Mouse (Mus musculus) R1 (cell line): ENCODE measurements around the gene 4933402J07Rik.

Experiments
- DNase-seq: peaks from one replicate; pipeline ENCODE4 v3.0.0-alpha.2; 2018; ENCODE audit warnings: low read depth, low spot score

Gene 4933402J07Rik

DNA sequence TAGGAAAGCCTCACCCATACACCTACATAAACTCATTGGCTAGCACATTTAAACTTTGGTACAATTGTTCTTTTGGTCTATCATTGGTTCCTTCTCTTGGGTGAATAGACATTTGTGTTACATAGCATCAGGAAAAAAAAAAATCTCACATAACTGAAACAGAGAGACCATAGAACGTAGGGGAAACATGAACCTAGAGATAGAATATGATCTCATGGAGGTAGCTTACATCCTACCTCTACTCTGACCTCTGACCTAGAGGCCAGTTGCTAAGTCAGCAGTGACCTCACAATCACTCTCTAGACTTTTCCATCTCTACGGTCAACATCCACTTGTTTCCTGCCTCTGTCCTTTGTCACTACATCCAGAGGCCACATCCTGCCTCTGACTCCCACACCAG lies at the start of gene 4933402J07Rik:
TSS of gene 4933402J07Rik (plus strand) at position 301 of the 400 bp plus-strand sequence.
- no peak for DNase-seq

DNA sequence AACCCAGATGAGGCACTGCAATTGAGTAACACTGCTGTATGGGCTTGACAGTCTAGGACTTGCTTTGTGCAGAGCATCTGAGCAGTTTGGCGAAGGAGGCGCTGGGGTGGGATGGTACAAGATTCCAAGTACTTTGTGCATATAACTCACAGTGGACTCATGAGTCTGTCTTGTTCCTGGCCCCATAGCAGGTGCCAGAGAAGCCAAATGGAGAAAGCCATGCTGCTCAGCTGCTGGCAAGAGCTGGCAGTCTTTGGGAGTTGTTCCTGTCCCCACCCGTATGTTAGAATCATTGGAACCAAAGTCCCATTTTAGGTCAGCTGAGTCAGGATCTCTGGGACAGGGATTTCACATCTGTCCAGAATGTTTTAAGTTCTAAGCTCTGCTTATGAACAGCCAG lies 46.5 kb upstream of the 4933402J07Rik start:
- DNase-seq, result no peak

DNA sequence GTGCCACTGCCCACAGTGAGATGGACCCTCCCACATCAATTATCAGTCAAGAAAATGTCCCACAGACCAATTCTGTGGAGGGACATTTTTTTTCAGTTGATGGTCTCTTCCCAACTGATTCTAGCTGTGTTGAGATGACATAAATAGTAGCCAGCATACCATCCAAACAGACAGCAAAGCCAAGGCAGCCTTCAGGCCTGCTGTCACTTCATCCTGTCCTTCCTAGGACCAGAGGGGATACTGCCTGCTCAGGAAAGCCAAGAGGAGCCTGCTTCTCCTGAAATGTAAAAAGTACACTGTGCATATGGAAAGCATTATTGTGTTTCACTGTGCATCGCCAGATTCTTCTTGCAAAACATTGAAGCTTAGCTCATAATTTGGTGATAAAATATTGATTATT lies 38.6 kb upstream of the 4933402J07Rik start:
- DNase-seq, result no peak

DNA sequence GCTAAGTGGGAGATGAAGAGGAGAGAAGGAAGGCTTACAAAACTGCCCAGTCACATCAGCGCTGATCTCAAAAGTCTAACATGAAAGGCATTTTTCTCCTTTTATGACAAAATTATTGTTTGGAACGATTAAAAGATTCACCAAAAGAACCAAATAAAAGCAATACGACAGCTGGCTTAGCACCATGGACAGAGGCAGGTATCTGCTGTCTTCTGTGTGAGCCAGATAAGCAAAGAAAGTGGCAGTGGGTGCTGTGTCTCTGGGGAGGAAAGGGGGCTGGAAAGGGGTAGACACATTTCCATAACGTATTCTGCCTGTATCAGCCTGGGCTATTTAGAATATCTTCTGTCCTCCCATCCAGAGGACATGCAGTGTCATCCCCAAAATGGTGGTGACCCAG lies 32.5 kb upstream of the 4933402J07Rik start:
- DNase-seq, result peak; percentile 31

DNA sequence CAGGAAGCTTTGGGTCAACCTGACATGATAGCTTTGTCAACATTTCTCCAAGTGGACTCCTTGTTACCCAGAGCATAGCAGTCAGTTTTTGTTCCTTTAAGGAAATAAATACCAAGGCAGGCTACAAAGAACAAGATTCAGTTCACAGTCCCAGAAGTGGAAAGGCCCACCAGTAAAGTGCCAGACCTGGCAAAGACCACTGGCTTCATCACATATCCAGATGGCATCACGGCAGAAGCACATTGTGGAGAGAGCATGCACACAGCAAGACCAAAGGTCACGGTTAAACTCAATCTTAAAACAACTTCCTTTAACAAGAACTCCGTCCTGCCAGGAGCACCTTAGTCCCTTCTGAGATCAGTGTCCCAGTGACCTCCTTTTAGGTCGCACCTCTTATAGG lies 30.2 kb upstream of the 4933402J07Rik start:
- no peak for DNase-seq

DNA sequence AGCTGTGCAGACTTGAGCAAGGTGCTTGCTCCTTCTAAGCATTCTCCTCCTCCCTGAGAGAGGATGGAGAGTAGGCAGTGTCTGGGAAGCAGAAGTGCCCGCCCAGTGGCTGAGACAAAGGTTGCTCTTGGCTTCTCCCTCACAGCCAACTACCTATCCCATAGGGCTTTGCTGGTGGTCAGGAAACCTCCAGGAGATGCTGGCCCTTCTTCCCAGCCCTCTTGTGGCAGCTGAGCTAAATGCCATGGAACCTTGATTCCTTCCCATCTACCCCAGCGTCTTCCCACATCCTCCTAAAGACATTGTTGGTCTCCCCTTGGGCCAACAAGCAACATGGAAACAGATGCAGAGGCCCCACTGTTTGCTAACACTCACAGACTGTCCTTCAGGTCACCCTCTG lies 28.8 kb upstream of the 4933402J07Rik start:
- DNase-seq, result peak; percentile 27

DNA sequence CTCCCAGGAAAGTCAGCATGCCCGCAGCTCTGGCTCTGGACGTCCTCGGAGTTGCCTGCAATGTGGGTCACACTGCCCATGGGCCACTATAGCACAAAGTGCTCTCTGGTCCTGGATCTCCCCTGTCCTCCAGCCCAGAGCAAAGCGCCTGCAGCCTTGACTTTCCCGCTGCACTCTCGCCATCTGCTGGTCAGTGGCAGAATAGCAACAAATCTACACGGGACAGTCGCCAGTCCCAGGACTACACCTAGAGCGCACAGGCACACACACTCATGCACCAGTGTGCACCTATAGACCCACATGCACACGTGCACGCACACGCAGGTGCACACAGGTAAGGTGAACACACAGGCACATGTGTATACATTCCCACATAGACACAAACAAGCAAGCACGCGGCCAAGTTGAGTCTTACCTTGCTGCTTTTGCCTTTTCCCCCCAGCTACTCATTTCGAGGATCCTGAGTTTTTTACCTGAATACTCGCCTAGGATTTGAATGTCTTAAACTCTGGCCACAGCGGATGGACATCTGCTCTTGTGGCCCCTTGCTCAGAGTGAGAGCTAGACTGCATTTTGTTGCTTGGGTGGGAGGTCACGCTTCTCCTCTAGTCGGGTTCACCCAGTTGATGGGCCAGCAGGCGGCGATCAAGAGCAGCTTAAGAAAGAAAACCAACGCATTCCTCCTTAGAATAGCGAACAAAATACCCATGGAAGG lies 26.9 kb upstream of the 4933402J07Rik start:
- peak; percentile 78 for DNase-seq

DNA sequence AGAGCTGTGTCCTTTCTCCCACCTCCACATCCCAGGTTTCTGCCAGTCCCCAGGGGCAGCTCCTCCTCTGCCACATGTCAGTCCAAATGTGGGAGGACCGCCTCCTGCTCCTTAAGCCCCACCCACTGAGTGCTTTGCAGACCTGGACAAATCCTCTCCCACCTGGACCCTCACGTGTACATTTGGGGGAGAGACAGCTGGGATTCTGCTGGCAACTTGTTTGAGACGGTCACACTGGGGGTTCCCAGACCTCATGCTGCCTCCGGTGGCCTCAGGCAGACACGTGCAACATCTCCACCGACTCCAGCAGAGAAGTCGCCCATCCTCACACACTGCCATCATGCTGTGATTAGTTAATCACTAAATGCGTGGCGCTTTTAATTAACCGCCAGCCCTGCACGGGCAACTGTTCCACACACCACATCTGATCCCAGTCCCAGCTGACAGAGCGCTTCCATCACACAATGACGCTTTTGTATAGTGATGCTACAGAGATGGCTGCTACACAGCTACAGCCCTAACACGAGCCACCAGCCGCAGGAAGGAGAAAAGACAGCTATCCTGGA lies 23.7 kb upstream of the 4933402J07Rik start:
- DNase-seq, result peak; percentile 71

DNA sequence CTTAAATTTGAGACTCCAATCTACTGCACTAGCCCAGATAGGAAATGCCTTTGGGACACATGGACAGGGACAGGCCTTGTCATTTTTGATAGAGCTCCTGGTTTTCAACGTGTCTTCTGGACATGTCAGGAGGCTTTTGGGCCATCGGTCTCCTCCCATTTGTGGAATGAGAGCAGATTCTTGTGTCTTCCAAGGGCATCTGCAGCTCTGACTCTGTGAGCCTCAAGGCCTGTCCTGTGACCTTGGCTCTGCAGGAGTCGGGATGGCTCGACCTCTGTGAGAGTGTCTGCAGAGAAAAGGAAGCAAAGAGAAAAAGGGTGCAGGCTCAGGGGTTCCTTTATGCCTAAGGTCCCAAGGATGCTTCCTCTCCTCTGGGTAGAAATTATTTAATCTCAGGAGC lies 13.8 kb upstream of the 4933402J07Rik start:
- DNase-seq, result peak; percentile 43

DNA sequence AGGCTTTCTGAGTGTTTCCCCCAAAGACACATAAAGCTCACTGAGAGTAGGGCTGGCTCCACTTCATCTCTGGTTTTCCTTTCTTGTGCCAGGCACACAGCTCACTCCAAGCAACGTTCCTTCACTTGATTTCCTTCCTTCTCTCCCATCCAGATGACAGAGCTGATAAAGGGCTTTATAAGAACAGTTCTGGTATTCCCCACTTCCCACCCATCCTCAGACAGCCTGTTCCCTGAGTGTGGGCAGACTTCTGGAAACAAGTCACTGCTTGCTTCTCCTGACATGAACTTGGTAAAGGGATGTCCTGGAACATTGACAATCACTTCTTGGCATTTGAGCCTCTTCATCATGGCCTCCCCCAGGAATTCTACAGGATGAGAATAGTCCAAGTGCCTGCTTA lies 10.9 kb upstream of the 4933402J07Rik start:
- no peak for DNase-seq

DNA sequence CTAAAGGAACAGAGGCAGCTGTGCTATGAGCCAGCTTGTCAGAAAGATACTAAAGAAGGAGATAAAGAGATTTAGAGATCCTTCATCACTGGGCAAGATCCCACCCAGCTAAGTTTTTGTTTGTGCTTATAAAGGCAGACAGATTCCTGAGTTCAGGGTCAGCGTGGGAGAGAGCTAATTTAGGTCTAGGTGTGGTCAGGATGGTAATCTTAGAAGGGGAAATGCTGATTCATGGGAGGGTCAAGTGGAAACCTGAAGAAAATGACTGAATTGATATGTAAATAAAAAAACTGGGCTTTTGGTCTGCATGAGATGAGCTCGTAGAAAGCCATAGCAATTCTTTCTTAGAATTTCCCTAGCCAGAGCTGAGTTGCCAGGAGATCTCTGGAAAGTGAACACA lies 2.9 kb upstream of the 4933402J07Rik start:
- peak; percentile 58 for DNase-seq

DNA sequence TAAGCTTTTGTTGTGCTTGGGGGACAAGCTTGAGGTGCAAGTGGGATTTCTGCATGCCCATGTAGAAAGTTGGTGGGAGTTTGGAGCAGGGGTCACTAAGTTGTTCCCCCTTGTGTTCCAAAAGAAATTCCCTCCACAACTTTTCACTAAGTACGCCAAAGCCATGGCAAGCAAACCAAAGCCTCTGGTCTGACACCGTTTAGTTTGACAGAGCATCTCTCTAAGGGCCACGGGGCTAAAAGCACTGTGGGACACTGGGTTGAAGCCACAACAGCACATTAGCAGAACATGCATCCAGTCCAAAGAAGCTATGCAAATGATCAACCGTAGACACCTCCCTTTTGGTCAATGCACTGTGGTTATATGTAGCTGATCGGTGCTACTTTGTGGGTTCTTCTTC lies 5.5 kb downstream of the 4933402J07Rik start:
- DNase-seq, result no peak

DNA sequence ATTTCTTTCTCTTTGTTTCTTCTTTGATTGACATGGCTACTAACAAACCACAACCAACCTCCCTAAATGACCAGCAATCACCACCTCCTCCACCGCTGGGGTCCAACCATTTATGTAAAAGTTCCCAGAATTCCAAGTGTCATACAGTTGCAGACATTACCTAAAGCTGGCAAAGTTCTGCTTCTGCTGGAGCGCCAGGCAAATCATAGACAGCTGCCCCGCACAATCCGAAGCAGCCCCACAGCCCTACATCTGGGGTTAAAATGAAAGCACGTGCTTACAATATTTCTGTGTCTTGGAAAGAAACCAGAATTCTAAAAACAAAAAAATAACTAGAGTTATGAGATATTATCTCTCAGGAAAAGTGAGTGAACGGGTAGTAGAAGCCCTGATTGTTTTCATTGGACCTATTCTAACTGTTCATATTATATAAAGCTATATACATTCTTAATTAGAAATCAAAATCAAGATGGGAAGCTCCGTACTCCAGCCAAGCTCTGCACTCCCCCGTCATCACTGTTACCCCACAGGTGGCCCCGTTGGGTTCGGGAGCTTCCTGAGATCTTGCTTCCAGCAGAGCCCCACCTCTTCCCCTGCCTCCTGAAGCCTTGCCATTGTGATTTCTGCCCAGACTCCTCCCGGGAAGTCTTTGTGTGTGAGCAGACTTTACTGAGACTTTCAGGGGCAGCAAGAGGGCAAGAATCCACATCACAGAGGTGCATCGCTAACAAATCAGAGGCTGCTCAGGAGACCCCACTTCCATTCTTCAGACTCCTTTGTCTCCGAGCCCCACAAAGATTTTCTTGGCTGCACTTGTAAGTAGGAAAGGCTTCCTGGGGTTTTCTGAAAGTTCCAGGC lies 6.3 kb downstream of the 4933402J07Rik start:
- peak; percentile 88 for DNase-seq

DNA sequence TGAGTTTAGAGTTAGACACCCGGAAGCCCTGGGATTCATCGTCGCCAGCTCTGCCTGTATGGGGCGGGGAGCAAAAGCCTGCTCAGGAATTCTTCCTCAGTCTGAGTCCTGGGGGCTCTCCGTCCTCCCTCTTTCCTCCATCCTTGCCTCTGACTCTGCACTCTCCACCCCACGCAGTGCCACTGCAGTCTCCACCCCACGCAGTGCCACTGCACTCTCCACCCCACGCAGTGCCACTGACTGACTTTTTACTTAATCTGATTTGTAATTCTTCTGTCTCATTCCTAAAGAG lies 6.9 kb downstream of the 4933402J07Rik start:
- no peak for DNase-seq

DNA sequence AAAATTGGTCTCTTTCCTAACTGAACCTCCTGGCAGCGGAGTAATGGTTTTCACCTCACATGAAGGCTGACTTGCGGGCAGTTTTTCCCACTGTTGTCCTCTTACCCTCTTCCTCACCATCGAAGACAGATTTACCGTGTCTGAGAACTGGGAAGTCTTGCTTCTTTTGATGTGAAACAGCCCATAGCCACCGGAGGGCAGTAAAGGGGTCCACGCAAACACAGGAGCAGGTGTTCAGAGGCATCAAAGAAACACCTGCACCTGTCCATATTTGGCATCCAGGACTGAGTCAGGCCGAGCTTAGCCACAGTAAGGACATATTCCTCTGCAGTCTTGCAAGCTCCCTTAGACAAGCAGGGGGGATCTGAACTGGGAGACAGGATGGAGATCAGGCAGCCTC lies 7.2 kb downstream of the 4933402J07Rik start:
- DNase-seq, result peak; percentile 71

DNA sequence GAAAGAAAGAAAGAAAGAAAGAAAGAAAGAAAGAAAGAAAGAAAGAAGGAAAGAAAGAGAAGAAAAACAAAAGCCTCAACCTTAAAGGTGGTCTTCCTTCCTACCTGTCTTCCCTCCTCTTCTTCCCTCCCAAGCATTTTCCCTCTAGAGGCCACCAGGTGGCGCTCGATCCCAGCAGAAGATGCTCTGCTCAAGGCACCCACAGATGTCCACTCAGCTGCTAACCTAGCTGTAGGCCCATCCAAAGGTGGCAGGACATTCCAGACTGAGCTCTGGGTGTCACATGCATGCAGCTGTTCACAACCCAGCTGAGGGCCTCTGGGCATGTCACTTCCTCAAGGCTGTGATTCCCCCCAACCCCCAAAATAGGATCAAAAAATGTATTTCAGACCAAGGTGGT lies 30.6 kb downstream of the 4933402J07Rik start:
- peak; percentile 72 for DNase-seq

DNA sequence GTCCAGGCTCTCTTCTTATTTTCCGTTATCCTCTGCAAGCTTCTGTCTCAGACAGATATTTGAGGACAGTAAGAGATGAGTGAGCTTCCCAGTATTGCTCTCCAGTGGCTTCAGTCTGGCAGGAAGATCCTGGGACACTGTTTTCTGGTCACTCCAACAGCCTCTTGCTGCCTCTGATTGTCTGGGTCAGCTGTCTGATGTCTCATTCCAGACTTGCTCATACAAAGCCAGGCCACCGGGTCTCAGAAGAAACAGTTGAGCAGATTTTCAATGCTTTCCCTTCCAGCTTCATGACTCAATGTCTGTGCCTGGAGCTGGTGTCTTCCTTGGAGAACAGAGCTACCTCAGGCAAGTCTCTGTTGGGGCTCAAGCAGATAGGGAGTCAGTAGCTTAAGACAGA lies 39.1 kb downstream of the 4933402J07Rik start:
- no peak for DNase-seq

DNA sequence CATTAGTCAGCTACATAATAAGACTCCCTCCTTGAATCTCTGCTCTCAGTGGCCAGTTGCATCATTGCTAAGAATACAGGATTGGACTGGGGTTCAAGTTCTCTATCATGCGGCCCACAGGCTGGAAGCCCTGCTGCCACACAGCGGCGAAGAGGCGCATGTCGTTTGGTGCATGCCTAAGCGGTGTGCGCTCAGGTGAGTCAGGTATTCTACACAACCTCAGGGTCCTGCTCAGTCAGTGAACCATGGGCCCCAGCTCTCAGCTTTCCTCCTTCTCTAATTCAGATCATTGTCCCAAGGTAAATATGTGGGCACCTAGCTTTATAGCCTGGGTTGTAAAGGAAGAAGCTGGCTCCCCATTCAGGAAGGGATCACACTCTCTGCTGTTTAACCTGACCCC lies 45.5 kb downstream of the 4933402J07Rik start:
- peak; percentile 29 for DNase-seq

DNA sequence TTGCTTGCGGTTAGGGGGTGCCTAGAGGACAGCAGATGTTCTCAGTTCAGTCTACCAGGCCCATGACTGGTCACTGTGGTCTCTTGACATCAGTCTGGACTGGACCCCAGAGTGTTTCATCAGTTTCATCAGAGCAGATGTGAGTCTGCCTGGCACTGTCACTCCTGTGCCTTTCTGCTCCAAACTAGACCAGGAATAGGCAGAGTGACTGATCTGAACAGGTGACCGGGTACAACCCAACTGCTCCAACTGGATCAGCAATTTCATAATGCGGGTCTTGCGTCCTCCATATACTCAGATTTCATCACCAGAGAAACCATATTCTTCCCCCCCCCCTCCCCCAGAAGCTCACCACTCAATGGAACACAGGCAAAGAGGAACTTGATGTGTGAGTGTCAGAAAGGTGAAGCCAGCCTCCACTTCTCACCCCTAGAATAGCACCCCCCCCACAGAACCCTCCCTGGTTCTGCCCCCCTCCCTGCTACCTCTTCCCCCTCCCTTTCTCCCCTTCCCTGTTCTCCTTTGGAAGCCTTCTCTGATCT lies 46.1 kb downstream of the 4933402J07Rik start:
- DNase-seq, result no peak

DNA sequence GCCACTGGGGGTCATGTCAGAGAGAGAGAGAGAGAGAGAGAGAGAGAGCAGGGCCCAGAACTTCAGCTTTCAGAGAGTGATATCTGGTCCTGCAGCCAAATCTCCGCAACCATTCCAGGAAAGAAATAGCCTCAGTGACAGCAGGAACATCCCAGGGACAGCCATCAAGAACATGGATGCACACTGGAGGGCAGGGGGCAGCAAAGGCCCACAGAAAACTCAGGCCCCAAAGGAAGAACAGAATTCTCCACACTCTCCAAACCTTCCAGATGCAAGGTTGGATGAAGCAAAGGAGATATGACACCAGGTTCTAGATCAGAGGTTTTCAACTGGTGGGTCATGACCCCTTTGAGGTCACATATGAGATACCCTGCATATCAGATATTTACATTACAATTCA lies 50.0 kb downstream of the 4933402J07Rik start:
- DNase-seq, result no peak

DNA sequence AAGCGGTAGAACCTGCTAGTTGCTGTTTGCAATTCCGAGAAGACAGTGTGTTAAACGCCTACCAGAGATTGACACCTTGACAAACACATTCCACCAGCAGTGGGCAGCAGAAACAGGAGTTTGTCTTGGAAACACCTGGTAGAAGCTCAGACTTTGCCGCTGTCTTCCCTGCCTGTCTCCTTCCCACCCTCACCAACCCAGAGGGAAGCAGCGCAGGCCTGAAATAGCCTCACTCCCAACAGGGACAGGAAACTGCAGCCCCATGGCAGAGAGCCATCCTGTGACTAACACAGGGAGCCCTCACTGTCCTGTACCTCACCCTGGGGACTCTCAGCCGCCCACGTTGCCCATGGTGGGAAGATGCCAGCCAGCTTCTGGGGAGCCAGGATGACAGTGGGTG lies 55.5 kb downstream of the 4933402J07Rik start:
- DNase-seq, result peak; percentile 39

DNA sequence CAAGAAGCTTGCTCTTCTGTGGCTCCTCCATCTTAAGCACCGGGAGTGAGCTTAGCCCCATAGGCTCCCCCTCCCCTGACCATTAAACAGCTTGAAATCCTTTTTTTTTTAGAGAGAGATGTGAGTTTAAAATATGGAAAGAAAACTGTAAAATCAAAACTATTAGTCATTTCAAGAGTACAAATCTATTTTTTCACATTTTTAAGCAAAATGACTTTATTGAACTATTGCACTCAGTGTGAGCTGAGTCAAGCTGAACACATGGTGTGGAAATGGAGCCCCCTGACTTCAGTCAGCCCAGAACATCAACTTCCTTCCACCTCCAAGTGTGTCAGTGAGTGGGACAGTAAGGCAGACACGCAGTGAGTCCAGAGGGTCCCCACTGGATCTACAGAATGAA lies 55.9 kb downstream of the 4933402J07Rik start:
- no peak for DNase-seq

DNA sequence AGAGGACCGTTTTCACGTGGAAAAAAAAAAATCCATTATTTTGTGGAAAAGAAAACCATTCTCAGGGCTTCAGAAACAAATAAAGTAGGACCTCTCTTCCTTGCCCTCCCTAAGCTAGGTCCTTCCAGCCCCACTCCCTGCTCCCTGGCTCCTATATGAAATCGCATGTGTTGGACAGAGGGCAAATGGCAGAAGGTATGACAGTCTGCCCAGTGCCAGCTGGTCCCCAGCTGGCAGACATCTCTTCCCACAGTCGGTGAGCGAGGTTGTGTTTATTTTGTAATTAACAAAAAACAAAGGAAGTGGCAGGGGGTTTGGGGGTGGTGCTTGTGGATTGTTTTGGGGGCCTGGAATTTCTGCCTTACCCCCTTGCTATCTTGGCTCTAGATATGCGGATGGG lies 56.6 kb downstream of the 4933402J07Rik start:
- no peak for DNase-seq
